Mouse (Mus musculus) brain, embryonic 14.5 days (tissue): ENCODE data around the gene Pla2g4d. TPM values are rescaled to one million over a fixed set of nuclear protein-coding genes. Genes with fewer than 3 reads are reported as not detected.

ENCODE experiments used
- DNase-seq: peaks from one replicate; pipeline ENCODE4 v3.0.0-alpha.2; 2011; ENCODE audit warnings: low read depth
- CTCF ChIP-seq: fragments of 200-500 bp; IDR thresholded peaks from 2 replicates; pipeline ENCODE4 v1.5.1; 2012; ENCODE audit warnings: inconsistent platforms, mild to moderate bottlenecking, moderate library complexity, borderline replicate concordance; ENCODE audit not compliant: insufficient read depth, insufficient read length; ENCODE audit errors: extremely low read depth
- POLR2A ChIP-seq: fragments of 200-500 bp; IDR thresholded peaks from 2 replicates; pipeline ENCODE4 v1.6.1; 2012; ENCODE audit warnings: mild to moderate bottlenecking, inconsistent platforms, borderline replicate concordance; ENCODE audit not compliant: poor library complexity, insufficient read depth, insufficient read length, severe bottlenecking; ENCODE audit errors: extremely low read depth
- polyA plus RNA-seq: library from polyadenylated mRNA; depleted of rRNA; stranded (reverse); fragments of >200 nt; gene quantifications from 2 replicates; pipeline ENCODE4 v1.2.3, GENCODE M21; 2012

The Pla2g4d gene
- polyA plus RNA-seq, 1 experiment = 0.03 TPM

DNA sequence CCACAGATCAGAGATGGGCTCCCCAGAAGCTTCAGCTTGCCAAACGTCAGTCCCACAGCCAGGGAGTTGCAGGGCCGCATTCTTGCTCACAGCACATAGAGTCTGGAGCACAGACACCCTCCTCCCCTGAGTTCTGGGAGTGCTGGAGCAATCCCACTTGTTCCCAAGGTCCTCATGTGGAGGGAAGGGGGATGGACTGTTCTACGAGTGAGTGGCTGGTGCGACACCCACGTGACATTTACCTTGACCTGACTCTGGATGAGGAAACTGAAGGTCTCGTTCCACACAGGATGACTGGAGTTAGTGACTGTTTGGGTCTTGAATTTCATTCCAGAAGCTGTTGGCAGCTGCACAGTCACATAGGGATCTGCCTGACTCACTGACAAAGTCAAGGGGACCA lies 5.4 kb downstream of the Pla2g4d start:
- TF ChIP-seq CTCF = no peak
- TF ChIP-seq POLR2A = no peak
- no peak for DNase-seq

DNA sequence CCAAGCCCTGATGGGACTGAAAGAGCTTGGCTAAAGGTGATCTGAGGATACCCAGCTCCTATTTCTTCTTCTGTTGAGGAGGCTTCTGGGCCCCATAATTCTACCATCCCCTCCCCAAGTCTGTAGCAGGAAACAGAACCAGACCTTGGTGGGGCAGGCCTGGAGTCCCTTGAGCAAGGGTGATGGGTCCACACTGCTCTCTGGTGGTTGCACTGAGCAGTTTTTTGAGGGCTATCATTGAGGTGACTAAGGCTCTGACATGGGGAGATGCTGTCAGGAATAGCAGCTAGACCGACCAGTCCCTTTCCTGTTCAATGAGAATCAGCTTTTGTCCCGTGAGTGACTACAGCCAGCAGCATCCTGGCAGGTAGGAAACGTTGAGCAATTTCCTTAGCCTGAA lies 7.8 kb downstream of the Pla2g4d start:
- TF ChIP-seq POLR2A (no peak), CTCF (peak; percentile 13; the same call in 1 of the 2 replicates)
- no peak for DNase-seq

DNA sequence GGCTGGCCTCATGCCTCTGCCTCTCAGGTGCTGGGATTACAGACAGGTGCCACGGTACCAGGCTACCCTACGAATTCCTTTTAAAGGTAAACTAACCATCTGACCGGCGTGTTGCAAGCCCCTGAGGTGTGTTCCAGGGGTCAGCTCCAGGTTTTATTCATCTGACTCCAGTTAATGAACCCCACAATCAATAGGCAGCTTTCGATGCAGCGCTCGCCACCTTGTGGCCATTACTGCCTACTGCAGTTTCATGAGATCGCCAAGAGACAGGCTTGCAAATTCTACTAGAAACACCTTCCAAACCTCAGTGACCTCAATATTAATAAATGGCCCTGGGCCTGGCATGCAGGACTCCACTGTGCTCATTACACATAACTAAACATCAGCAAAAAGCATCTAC lies 9.0 kb downstream of the Pla2g4d start:
- DNase-seq = peak; percentile 64
- no peak for TF ChIP-seq POLR2A
- peak; percentile 90 for TF ChIP-seq CTCF

DNA sequence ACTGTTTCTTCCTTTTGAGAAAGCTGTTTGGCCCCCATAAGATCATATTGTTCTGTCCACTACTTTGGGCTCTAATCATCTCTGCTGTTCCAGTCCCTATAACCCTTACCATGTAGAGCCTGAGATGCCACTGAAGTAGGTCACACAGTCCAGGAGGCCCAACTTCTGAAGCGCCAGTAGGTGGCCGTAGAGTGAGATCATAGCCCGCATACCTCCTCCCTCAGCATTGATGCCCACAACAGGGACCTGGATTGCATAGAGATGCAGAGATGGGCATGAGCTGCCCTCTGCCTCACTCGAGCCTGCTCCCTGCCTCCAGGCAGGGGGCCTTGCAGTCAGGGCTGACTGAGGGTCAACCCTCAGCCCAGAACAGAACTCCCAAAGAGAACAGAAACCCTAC lies 12.0 kb downstream of the Pla2g4d start:
- DNase-seq = no peak
- TF ChIP-seq CTCF = no peak
- TF ChIP-seq POLR2A = no peak

DNA sequence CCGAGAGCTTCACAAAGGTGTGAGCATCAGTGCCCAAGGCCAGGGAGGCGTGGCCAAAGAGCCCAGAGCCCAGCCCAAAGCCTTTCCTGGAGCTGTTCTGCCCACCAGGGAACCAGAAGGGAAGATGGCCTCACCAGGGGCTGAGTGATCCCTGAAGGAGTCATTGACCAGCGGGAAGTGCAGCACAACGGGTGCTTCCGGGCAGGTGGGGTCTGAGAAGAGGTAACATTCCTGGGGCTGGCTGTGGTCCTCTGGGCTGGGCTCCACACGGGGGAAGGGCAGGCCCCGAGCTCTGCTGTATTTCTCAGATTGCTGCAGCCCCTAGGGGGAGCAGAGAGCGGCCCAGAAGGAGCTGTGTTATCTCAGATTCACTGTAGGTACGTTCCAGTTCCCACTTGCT lies 20.4 kb downstream of the Pla2g4d start:
- DNase-seq = peak; percentile 28
- TF ChIP-seq POLR2A = no peak
- TF ChIP-seq CTCF = peak; percentile 45; the same call in 1 of the 2 replicates

DNA sequence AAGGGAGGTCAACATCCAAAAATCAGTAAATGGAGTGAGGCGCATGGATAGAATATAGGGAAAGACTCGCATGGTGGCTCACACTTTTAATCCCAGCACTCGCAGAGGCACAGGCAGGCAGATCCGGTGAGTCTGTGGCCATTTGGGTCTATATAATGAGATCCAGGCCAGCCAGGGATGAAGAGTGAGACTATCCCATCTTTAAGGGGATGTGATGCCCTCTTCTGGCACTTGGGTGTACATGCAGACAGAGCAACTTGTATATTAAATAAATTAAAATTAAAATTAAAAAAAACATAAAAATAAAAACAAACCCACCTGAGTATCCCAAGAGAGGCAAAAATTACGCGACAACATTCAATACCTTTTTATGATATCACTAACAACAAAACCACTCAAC lies 23.5 kb downstream of the Pla2g4d start:
- DNase-seq = peak; percentile 20
- TF ChIP-seq CTCF = peak; percentile 16; the same call in 1 of the 2 replicates
- no peak for TF ChIP-seq POLR2A

DNA sequence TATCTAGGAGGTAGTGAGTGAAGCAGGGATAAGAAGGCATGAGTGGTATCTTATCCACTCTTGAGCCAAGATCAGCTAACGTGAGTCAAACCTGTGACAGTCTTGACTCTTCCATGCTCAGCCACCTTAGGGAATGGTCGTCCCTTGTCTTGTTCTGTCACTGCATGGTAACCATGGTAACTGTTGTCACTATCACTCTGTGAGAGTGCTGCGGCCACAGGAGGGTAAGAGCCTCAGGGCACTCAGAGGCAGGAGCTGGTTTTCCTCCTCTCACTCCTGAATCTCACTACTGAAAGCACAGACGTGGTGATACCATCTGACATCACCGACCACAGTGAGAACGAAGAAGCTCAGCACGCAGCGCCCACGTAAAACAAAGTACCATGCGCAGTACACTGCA lies 24.1 kb downstream of the Pla2g4d start:
- peak; percentile 41 for DNase-seq
- TF ChIP-seq CTCF (no peak), POLR2A (no peak)

DNA sequence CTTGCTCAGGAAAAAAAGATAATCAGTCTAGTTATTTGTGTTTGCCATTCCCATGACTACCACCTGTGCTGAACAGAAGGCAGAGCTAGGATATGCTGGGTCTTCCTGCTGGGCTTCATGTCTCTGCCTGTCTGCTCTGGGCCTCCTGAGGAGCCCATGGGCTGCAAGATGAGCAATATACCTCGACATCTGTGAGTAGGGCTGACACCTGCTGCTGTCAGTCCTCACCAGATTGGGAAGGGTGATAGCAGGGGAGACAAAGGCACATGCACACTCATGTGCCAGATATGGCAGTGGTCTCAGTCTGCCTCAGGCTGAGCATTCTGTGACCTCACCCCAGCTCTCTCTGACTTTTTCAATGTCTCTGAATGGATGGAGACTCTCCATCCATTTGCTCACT lies 26.1 kb downstream of the Pla2g4d start:
- TF ChIP-seq CTCF (no peak), POLR2A (no peak)
- DNase-seq = no peak

DNA sequence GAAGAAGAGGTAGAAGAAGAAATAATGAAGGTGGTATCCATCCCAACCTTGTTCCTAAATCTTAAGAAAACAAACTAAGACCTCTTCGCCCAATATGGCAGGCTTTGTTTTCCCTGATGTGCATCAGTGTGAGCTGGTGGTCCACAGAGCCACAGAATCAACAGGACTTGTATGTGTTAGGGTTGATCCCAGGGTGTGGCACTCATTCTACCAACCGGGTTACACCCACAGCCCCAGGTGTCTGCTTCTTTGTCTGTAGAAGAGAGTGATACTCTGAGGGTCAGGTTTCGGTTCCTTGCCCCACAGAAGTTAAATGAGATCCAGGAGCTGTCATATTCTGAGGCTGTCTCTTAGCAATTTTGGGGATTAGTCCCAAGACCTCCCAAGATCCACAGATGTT lies 27.7 kb downstream of the Pla2g4d start:
- TF ChIP-seq POLR2A (no peak), CTCF (no peak)
- no peak for DNase-seq

DNA sequence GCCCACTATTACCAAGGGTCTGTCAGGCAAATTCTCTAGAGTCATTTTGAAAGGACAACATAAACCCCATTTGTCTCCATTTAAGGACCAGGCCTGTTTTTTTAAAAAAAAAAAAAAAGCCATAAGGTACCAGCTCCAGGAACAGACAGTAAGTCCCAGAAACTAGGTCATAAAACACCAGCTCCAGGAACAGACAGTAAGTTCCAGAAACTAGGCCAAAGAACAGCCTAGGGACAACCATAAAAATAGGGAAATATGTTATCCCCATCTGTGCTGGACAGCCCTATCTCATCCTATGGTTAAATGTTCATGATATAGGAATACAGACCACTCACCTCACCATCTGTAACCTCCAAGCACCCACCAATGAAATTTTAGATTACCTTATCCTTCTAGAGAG lies 32.7 kb downstream of the Pla2g4d start:
- no peak for DNase-seq
- no peak for TF ChIP-seq CTCF
- no peak for TF ChIP-seq POLR2A

DNA sequence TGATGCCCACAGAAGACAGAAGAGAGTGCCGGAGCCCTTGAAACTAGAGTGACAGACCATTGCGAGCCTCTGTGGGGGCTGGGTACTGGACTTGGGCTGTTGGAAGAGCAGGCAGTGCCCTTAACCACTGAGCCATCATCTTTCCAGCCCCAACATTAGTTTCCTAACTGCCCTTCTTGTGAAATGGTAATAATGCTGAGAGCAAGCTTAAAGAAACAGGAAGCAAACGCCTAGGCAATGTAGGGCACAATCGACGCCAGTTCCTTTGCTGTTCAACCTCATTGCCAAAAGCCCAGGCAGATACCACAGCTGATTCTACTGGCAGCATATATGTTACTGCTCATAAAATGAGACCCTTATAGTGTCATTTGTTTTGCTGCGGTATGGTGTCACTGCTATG lies 36.4 kb downstream of the Pla2g4d start:
- TF ChIP-seq CTCF = no peak
- TF ChIP-seq POLR2A = no peak
- DNase-seq = no peak

DNA sequence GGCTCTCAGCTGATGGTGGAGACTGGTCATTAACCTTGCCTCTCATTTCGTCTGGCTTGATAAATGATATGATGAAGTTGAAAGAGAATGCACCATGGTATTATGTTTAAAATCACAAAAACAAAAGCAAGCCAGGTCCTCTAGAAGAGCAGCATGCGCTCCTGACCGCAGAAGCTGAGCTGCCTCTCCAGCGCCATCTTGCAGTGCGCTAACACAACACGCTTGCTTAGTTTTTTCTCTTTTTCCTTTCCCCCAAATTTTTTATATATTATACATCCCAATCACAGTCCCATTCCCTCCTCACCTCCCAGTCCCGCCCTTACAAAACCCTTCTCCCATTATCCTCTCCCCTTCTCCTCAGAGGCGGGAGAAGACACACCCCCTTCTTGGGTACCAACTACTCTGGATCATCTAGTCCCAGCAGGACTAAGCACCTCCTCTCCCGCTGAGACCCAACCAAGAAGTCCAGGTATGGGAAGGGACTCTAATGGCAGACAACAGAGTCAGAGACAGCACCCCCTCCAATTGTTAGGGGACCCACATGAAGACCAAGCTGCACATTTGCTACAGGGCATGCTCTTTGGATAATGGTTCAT lies 43.5 kb downstream of the Pla2g4d start:
- DNase-seq = peak; percentile 82
- peak; percentile 48; the same call in 1 of the 2 replicates for TF ChIP-seq CTCF
- TF ChIP-seq POLR2A = peak; percentile 30; the same call in 1 of the 2 replicates
